Mouse (Mus musculus) thymus, postnatal 14 days (tissue): ENCODE measurements around the gene Sox5.

Experiments
- DNase-seq: peaks from one replicate; pipeline ENCODE4 v3.0.0; 2021

The Sox5 gene

GRCm38 (mm10) chr6:144772175-144772918, 9.4 kb downstream of the Sox5 start:
- DNase-seq, result no peak

- DNase-seq, result no peak
Observed at GRCm38 (mm10) chr6:144769060-144769459, 12.7 kb downstream of the Sox5 start.

GRCm38 (mm10) chr6:144761902-144762301, 19.9 kb downstream of the Sox5 start:
- DNase-seq, result no peak

GRCm38 (mm10) chr6:144759193-144759592, 22.6 kb downstream of the Sox5 start:
- no peak for DNase-seq

- no peak for DNase-seq
Observed at GRCm38 (mm10) chr6:144757414-144757813, 24.4 kb downstream of the Sox5 start.

- DNase-seq, result no peak
Observed at GRCm38 (mm10) chr6:144756444-144756843, 25.3 kb downstream of the Sox5 start.

GRCm38 (mm10) chr6:144755304-144755703, 26.5 kb downstream of the Sox5 start:
- no peak for DNase-seq

GRCm38 (mm10) chr6:144754366-144754765, 27.4 kb downstream of the Sox5 start:
- DNase-seq, result no peak

GRCm38 (mm10) chr6:144753963-144754296, 27.8 kb downstream of the Sox5 start:
- DNase-seq, result no peak

- DNase-seq, result no peak
Observed at GRCm38 (mm10) chr6:144753225-144753962, 28.4 kb downstream of the Sox5 start.

- DNase-seq, result no peak
Observed at GRCm38 (mm10) chr6:144751581-144751980, 30.2 kb downstream of the Sox5 start.

GRCm38 (mm10) chr6:144750197-144750596, 31.6 kb downstream of the Sox5 start:
- DNase-seq, result no peak

- no peak for DNase-seq
Observed at GRCm38 (mm10) chr6:144746436-144746835, 35.3 kb downstream of the Sox5 start.

GRCm38 (mm10) chr6:144742559-144742958, 39.2 kb downstream of the Sox5 start:
- no peak for DNase-seq

- no peak for DNase-seq
Observed at GRCm38 (mm10) chr6:144741080-144741655, 40.6 kb downstream of the Sox5 start.

- no peak for DNase-seq
Observed at GRCm38 (mm10) chr6:144740343-144740742, 41.4 kb downstream of the Sox5 start.

- no peak for DNase-seq
Observed at GRCm38 (mm10) chr6:144739753-144740152, 42.0 kb downstream of the Sox5 start.

- no peak for DNase-seq
Observed at GRCm38 (mm10) chr6:144737786-144738185, 44.0 kb downstream of the Sox5 start.

GRCm38 (mm10) chr6:144731251-144731970, 50.4 kb downstream of the Sox5 start:
- DNase-seq, result no peak

- DNase-seq, result no peak
Observed at GRCm38 (mm10) chr6:144723530-144724144, 58.1 kb downstream of the Sox5 start.

- DNase-seq, result no peak
Observed at GRCm38 (mm10) chr6:144723024-144723423, 58.8 kb downstream of the Sox5 start.

- DNase-seq, result no peak
Observed at GRCm38 (mm10) chr6:144720846-144721245, 60.9 kb downstream of the Sox5 start.

- no peak for DNase-seq
Observed at GRCm38 (mm10) chr6:144716376-144716775, 65.4 kb downstream of the Sox5 start.
